Mouse (Mus musculus): ENCODE data around the gene Mbip. TPM values are rescaled to one million over a fixed set of nuclear protein-coding genes. Genes with fewer than 3 reads are reported as not detected.

Gene Mbip
- polyA plus RNA-seq (2021; fragmentation: Nextera tagmentation), result 10.8 and 11.9 TPM in 2 replicates
- long read RNA-seq, experiment 1, transcript Mbip-201 (9 exons, 1,512 nt), result major isoform, 5 of 14 reads
- long read RNA-seq, experiment 1, partial matches to known transcripts, result 0 of 14 reads
- long read RNA-seq, experiment 1, other reads (novel, unspliced or antisense), result 5 of 14 reads
- long read RNA-seq, experiment 2, transcript Mbip-201 (9 exons, 1,512 nt), result major isoform, 21 of 59 reads
- long read RNA-seq, experiment 2, transcript Mbip-203 (3 exons, 724 nt), result minor isoform, 9 of 59 reads
- long read RNA-seq, experiment 2, partial matches to known transcripts, result 3 of 59 reads
- long read RNA-seq, experiment 2, other reads (novel, unspliced or antisense), result 24 of 59 reads

GRCm38 (mm10) chr12:56345367-56346089, at the start of gene Mbip:
Mbip (minus strand) TSS chr12:56345894.

Other genes with a start within 250 kb of the Mbip start
- 0.31 TPM in 2 replicates for gene Nkx2-1, start 191.0 kb upstream of the Mbip start, polyA plus RNA-seq (2021; fragmentation: Nextera tagmentation)